Mouse (Mus musculus) forebrain, embryonic 12.5 days (tissue): ENCODE measurements around the gene Apol11a. TPM values are rescaled to one million over a fixed set of nuclear protein-coding genes. Genes with fewer than 3 reads are reported as not detected.
"Not testable (repeated sequence)": the region's sequence is repeated elsewhere in the genome, so short reads cannot be mapped to it uniquely, and the experiment has no call there.

Experiments
- ATAC-seq: fragments of 200-750 bp; cut with Nextera tagmentation; 2 replicates; pipeline ENCODE4 v1.8.0; 2017; ENCODE audit warnings: moderate TSS enrichment; ENCODE audit not compliant: low FRiP score
- H3K27ac ChIP-seq: fragments of 300-500 bp; sonication (generic); 2 replicates; pipeline ENCODE4 v1.5.1; 2016; ENCODE audit warnings: mild to moderate bottlenecking
- H3K27me3 ChIP-seq: fragments of 300-500 bp; sonication (generic); 2 replicates; pipeline ENCODE4 v1.6.1; 2016; ENCODE audit warnings: mild to moderate bottlenecking
- H3K36me3 ChIP-seq: fragments of 300-500 bp; sonication (generic); replicated peaks from 2 replicates; pipeline ENCODE4 v1.6.1; 2016; ENCODE audit warnings: mild to moderate bottlenecking
- H3K4me1 ChIP-seq: fragments of 300-500 bp; sonication (generic); 2 replicates; pipeline ENCODE4 v1.6.1; 2016
- H3K4me2 ChIP-seq: fragments of 300-500 bp; sonication (generic); 2 replicates; pipeline ENCODE4 v1.6.1; 2016; ENCODE audit warnings: mild to moderate bottlenecking, moderate library complexity
- H3K4me3 ChIP-seq: fragments of 300-500 bp; sonication (generic); replicated peaks from 2 replicates; pipeline ENCODE4 v1.5.1; 2016; ENCODE audit warnings: mild to moderate bottlenecking
- H3K9ac ChIP-seq: fragments of 300-500 bp; sonication (generic); 2 replicates; pipeline ENCODE4 v1.6.1; 2016; ENCODE audit warnings: mild to moderate bottlenecking
- H3K9me3 ChIP-seq: fragments of 300-500 bp; sonication (generic); 2 replicates; pipeline ENCODE4 v1.6.1; 2016
- WGBS: fragments of 180-500 bp; shearing (Covaris S2); methylation state at CpG from one replicate; pipeline ENCODE4 v1.1.7; 2016; 5-methylcytosine and 5-hydroxymethylcytosine counted together
- polyA plus RNA-seq: library from polyadenylated mRNA; unstranded; fragments of >200 nt; fragmentation: Nextera tagmentation; extraction: Ambion mirVana; gene quantifications from 2 replicates; pipeline ENCODE4 v1.2.1, GENCODE M21; 2016

Apol11a gene
- polyA plus RNA-seq = not detected in 2 replicates

DNA sequence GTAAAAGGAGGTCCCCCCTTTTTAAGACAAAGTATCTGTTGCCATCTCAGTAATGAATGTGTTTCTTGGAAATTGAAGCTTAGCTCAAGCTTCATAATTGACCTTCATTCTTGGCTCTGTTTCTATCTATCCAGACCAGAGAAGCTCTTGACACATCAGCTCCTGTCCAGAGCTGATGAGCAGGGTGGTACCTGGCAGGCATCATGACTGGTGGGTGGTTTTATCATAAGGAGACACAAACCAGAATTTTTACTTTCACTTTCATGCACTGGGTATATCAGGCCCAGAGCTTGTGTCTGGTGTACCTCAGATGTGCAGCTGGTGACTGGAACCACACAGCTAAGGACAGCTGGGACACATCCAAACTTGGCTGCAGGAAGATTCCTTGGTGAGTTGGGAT is at the start of gene Apol11a:
Apol11a (plus strand) TSS at position 306 of the 400 bp plus-strand sequence.
- not testable (repeated sequence) for H3K9ac ChIP-seq, H3K27me3 ChIP-seq, H3K9me3 ChIP-seq, H3K36me3 ChIP-seq, H3K4me1 ChIP-seq, H3K4me3 ChIP-seq, H3K27ac ChIP-seq, ATAC-seq, H3K4me2 ChIP-seq

DNA sequence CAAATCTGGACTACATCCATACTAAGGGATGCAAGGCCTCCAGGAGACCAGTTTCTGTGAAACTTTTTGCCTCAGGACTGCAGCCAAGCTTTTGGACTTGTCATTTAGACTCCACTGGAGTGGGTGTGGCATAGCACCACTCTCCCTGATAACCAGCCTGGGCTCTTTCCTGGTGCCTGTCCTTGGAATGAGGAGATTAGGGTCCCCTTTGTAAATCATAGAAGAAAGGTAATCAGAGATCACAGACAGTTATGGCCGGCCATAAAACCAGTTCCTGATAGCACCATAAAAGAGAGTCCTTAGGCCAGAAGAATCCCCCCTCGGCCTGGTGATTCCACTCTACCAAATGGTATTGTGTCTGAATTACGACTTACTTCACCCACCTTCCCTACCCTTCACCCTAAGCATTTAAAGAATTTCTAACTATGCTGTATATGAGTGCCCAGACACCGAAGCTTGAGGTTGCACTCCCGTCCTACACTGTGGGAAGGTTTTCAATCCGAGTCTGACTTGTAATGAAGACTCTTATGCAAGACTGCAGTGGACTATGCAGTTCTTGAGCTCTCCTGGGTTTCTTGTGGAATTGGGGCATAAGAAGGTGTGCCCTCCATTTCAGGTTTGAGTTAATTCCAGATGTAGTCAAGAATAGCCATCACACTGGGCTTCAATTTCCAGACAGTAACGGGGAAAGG is 33.2 kb upstream of the Apol11a start:
- H3K27me3 ChIP-seq, ATAC-seq, H3K27ac ChIP-seq, H3K4me1 ChIP-seq, H3K9me3 ChIP-seq, H3K4me2 ChIP-seq, H3K9ac ChIP-seq, H3K36me3 ChIP-seq, H3K4me3 ChIP-seq: not testable (repeated sequence)
- whole genome bisulfite sequencing = 88% methylated on average over 7 of the region's 7 CpGs

DNA sequence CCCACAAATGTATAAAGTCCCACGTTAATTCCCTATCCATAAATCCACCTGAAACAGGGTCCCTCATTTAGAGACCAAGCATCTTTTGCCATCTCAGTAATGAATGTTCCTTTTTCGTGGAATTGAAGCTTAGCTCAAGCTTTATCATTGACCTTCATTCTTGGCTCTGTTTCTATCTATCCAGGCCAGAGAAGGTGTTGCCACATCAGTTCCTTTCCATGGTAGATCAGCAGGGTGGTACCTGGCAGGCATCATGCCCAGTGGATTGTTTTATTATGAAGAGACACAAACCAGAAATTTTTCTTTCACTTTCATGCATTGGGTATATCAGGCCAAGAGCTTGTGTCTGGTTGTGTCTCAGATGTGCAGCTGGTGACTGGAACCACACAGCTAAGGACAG is 31.4 kb upstream of the Apol11a start, which contains the start of gene Apol10a:
Apol10a (plus strand) TSS at position 355 of the 400 bp plus-strand sequence.
- not testable (repeated sequence) for H3K27me3 ChIP-seq, H3K9ac ChIP-seq, H3K4me2 ChIP-seq, H3K27ac ChIP-seq, H3K4me3 ChIP-seq, H3K4me1 ChIP-seq, H3K9me3 ChIP-seq, H3K36me3 ChIP-seq, ATAC-seq
- 76% methylated on average over 2 of the region's 2 CpGs for WGBS

DNA sequence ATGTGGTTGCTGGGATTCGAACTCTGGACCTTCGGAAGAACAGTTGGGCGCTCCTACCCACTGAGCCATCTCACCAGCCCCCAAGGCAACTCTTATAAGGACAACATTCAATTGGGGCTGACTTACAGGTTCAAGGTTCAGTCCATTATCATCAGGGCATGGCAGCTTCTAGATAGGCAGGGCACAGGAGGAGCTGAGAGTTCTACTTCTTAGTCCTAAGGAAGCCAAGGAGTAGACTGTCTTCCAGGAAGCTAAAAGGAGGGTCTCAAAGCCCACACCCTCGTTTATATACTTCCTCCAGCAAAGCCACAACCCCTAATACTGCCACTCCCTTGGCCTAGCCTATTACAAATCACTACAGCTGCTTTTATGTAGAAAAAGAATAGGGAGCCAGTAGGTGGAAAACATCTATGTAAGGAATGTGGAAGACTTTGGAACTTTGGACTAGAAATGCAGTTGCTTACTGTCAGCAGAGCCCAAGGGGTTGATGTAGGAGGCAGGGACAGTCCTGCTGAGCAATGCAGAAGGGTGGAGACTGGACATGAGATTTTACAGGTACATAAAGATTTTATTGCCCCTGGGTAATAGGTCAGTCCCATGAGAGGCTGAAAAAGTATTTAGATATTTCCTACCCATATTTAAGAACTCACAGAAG is 25.8 kb upstream of the Apol11a start:
- no peak overlapping the region for H3K4me3 ChIP-seq
- no peaks in the 10 kb centered on the region for H3K9me3 ChIP-seq
- no peak overlapping the region for H3K4me2 ChIP-seq
- no peak overlapping the region for H3K27ac ChIP-seq
- no peak overlapping the region for H3K9ac ChIP-seq
- H3K4me1 ChIP-seq = no peaks in the 10 kb centered on the region
- no peak for ATAC-seq
- H3K27me3 ChIP-seq = no peaks in the 10 kb centered on the region
- WGBS = 71% methylated on average over 4 of the region's 4 CpGs
- no peaks in the 10 kb centered on the region for H3K36me3 ChIP-seq

DNA sequence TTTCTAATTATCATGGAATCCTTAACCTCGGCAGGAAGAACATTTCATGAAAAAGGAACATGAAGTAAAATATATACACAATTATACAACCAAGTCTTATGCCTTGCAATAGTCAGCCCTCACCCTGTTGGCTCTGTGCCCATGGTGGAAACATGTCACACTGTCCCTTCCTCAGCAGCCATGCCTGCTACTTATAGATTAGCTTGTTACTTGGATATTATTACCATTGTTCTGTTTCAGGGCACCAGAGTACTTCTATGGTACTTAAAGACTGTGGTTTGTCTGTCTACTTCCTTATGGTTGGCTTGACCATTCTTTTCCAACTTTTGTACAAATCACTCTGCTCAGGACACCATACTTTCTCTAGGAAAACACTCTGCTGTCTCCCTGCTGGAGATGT is 14.9 kb upstream of the Apol11a start:
- no CpG with 5 or more reads among the region's 1 CpGs for WGBS
- H3K4me2 ChIP-seq, H3K27ac ChIP-seq, ATAC-seq, H3K27me3 ChIP-seq, H3K4me1 ChIP-seq, H3K4me3 ChIP-seq, H3K9me3 ChIP-seq, H3K36me3 ChIP-seq, H3K9ac ChIP-seq: not testable (repeated sequence)

DNA sequence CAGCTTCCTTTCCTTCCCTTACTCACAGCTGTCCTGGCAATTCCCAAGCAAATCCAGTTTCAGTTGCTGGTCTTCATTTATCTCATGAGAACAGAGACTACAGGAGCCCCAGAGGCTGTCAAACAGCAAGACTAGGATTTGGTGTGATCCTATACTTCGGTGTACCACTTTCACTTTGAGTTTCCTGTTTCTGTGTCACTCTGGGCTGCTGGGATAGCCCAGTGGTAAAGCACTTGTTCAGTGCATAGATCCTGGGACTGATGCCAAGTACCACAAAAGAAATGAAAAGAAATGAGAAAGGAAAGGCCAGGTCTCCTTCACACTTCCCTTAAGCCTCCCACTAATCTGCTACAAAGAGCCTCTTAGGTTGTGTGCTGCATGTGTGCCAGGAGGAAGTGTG is 13.4 kb upstream of the Apol11a start:
- not testable (repeated sequence) for H3K36me3 ChIP-seq, H3K27ac ChIP-seq, H3K4me2 ChIP-seq, H3K4me3 ChIP-seq, H3K27me3 ChIP-seq, H3K9me3 ChIP-seq, ATAC-seq, H3K4me1 ChIP-seq, H3K9ac ChIP-seq
- WGBS = 70% methylated on average over 1 of the region's 1 CpGs

DNA sequence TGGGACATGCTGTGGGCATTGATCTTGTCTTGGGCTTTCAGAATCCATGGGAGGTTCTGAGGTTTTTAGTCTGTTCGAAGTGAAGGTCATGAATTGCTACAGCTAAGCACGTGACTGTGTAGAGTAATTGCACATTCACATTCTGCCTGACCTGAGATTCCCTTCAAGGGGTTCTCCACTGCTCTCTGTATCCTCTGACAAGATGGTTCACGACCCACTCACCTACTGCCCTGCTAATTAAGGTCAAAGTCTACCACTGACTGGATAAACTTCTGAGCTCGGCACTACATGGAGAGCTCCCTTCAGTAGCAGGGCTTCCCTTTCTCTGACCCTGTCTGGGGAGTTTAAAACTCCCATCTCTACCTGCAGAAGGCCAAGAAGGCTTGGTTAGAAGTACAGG is 12.5 kb downstream of the Apol11a start:
- ATAC-seq = not testable (repeated sequence)
- WGBS = 68% methylated on average over 4 of the region's 4 CpGs

DNA sequence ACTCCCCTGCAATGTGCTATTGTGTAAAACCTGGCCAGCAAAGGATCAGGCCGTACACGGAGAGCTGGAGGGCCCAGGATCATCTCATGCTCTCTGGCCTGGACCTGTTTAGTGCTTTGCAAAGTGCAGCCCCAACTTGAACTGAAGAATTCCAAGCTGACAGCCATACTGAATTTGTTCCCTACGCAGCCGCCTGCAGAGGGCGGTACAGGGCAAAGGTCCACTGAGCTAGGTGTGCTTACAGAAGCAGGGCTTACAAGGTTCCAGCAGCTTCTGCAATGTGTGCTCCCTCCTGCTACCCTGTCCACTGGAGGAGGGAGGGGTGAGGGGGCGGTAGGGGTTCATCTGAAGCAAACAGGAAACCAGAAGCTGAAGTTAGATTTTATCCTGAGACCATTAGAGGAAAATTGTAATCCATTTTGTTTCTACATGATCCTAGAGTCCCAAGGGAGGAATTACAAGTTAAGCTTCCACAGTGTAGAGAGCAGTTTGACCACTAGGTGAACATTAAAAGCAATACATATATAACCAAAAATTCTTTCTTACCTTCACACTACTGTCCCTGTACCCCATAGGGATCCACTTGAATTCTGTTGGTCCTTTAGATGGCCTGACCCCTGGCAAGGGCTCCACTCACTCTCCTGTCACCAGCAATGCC is 15.2 kb downstream of the Apol11a start:
- H3K27me3 ChIP-seq, H3K4me3 ChIP-seq, H3K4me1 ChIP-seq, ATAC-seq, H3K36me3 ChIP-seq, H3K9ac ChIP-seq, H3K9me3 ChIP-seq, H3K4me2 ChIP-seq, H3K27ac ChIP-seq: not testable (repeated sequence)
- WGBS = 13% methylated on average over 6 of the region's 6 CpGs

More for the DNA sequence above, 12.5 kb downstream of the Apol11a start:
- H3K36me3 ChIP-seq, H3K4me1 ChIP-seq, H3K9me3 ChIP-seq, H3K27ac ChIP-seq, H3K4me3 ChIP-seq, H3K27me3 ChIP-seq, H3K4me2 ChIP-seq, H3K9ac ChIP-seq: not testable (repeated sequence)

DNA sequence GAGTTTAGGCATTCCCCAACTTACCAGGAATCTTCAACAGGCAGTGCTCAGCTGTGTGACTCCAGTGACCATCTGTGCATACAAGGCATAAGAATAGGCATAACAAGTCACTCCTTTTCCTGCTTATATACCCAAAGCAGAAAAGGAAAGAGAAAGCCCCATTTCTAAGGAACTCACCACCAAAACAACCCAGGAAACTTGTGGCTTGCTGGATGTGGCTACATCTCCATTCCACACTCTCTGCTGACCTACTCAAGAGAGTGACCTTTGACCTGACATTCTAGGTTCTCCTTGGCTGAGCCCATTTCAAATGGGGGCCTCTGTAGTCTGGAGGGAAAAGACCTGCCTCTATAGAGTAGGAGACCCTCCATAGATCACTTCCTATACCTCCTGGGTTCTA is 25.1 kb downstream of the Apol11a start, which contains the start of gene Apol7c:
Apol7c (minus strand) TSS at position 101 of the 400 bp plus-strand sequence.
- no peak for ATAC-seq
- Histone ChIP-seq H3K4me3 (no peak within 1 kb of the TSS), H3K9me3 (no peaks in the 10 kb centered on the region), H3K27ac (no peak within 1 kb of the TSS), H3K4me2 (no peak within 1 kb of the TSS), H3K27me3 (no peaks in the 10 kb centered on the region), H3K36me3 (no peaks in the 10 kb centered on the region), H3K4me1 (no peaks in the 10 kb centered on the region), H3K9ac (no peak within 1 kb of the TSS)

DNA sequence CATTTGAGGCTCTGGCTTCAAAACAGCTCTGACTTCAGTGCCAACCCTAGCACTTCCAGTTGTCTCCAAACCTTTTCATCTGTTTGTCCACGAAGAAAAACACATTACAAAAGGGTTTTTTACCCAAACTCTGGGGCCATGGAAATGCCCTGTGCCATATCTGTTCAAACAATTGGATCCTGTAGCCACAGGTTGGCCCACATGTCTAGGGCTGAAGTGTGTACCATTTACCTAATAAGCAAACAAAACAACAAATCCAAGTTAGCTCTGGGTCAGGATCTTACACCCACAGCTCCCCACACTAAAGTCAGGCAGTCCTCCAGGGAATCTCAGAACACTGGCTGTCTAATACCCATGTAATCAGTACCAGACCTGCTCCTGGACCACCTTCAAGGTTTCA is 31.1 kb downstream of the Apol11a start:
- ATAC-seq, H3K9ac ChIP-seq, H3K27ac ChIP-seq, H3K36me3 ChIP-seq, H3K4me1 ChIP-seq, H3K27me3 ChIP-seq, H3K9me3 ChIP-seq, H3K4me3 ChIP-seq, H3K4me2 ChIP-seq: not testable (repeated sequence)
- WGBS = 40% methylated on average over 1 of the region's 1 CpGs

DNA sequence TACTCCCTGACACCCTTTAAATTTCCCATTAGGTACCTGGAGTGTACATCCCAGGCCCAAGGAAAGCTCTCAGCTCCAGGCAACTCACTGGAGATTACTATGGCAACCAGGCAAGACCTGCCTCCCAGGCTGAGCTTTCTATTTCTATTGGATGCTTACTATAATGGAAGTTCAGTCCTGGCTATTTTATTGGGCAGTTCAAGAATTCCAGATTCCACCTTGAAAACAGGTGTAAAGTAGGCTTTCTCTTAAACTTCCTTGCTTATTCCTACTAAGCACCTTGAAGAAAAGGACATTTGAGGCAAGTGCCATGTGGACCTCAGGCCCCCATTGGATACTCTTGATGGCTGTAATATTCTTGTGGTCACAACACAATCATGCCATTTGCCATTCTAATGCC is 53.7 kb downstream of the Apol11a start, which contains the start of gene 1700025B11Rik:
1700025B11Rik (minus strand) TSS at position 101 of the 400 bp plus-strand sequence.
- Histone ChIP-seq H3K9ac (no peak within 1 kb of the TSS), H3K9me3 (no peaks in the 10 kb centered on the region), H3K36me3 (no peaks in the 10 kb centered on the region), H3K4me2 (no peak within 1 kb of the TSS), H3K27ac (no peak within 1 kb of the TSS), H3K4me1 (no peaks in the 10 kb centered on the region), H3K27me3 (no peaks in the 10 kb centered on the region), H3K4me3 (no peak within 1 kb of the TSS)
- no peak for ATAC-seq

DNA sequence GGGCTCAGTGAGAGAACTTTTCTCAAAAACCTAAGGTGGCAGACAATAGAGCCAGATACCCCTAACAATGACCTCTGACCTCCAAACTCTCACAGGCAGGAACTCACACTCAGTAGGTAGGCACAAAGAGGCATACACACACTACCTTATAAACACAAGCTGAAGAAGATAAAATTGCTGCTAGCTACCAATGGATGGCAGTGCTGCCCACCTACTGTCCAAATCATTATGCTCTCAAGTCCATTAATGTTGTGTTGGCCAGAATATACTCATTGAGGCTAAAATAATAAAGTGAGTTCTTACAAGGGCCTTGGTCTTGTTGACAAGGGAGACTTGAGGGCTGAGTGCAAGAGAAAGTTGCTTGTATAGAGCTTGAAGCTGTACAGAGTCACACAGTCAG is 55.1 kb downstream of the Apol11a start:
- Histone ChIP-seq H3K9me3 (no peaks in the 10 kb centered on the region), H3K4me2 (no peak overlapping the region), H3K27me3 (no peaks in the 10 kb centered on the region), H3K4me1 (no peaks in the 10 kb centered on the region), H3K36me3 (no peaks in the 10 kb centered on the region), H3K4me3 (no peak overlapping the region), H3K9ac (no peak overlapping the region), H3K27ac (no peak overlapping the region)
- ATAC-seq = no peak
